Mouse (Mus musculus): ENCODE data around the gene Eif4g3.
"Not testable (repeated sequence)": the region's sequence is repeated elsewhere in the genome, so short reads cannot be mapped to it uniquely, and the experiment has no call there.

Eif4g3 gene

DNA sequence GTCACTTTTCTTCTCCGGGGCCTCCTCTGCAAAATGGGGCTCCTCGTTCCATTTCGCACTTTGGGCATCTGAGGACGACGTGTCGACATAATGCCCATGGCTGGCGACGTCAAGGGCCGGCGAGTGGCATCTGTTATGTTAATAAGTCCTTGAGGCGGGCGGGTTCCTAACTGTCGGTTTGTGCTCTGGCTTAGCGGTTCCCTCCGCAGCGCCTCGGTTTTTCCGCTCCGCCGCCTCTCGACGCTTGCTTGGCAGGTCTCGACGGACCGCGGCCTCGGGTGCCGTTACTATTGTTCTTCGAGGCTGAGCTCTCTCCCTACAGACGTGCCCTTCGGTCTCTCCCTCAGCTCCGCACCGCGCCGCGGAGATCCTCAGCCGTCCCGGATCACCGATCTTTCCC, at the start of gene Eif4g3:
TSS of gene Eif4g3 (plus strand) at position 133 of the 400 bp plus-strand sequence.
- no peak for DNase-seq (ENCODE audit: low read depth, low spot score)

DNA sequence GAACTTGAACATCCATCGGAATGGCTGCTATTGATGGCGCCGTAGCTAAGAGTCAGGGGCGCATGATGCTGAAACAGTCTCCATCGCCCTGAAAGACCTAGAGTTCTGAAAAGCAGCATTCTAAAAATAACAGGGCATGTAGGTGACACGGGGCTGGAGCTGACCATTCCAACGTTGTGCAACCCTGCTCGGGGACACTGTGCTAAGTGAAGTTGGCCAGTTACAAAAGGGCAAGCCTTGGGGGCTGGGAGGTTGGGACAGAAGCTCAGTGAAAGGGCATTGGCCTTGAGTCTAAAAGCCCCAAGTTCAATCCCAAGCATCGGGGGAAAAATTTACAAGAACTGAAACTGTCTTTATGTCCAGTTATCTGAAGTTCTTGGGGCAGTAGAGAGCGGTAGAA, 49.3 kb upstream of the Eif4g3 start:
- DNase-seq (ENCODE audit: low read depth, low spot score) = no peak

DNA sequence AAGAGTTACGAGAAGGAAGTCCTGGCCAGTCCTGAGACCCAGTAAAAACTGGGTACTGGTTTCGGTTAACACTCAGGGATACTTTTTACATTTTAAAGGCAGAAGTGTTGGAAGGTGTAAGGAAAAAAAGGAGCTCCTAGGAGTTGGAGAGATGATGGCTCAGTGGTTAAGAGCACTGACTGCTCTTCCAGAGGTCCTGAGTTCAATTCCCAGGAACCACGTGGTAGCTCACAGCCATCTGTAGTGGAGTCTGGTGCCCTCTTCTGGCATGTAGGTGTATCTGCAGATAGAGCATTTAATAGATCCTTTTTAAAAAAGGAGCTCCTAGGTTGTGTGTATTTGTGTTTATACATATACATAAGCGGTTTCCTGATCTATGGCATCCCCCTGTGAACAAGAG, 47.4 kb upstream of the Eif4g3 start:
- no peak for DNase-seq (ENCODE audit: low read depth, low spot score)

DNA sequence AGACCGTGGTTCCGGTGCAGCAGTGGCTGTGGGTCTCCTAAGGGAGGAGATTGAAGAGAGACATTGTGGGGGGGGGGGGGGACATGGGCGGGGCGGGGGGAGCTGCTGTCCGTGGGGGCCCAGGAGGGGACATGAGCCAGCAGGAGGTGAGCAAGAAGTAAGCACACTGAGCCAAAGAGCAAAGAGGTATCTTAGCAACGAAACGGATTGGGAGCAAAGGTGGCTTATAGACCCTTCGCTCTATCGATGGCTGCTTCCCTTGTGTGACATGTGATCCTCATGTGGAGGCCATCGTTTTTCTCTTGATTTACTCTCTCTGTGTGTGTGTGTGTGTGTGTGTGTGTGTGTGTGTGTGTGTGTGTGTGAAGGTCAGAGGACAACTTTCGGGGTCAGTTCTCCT, 46.4 kb upstream of the Eif4g3 start:
- DNase-seq (ENCODE audit: low read depth, low spot score) = no peak

DNA sequence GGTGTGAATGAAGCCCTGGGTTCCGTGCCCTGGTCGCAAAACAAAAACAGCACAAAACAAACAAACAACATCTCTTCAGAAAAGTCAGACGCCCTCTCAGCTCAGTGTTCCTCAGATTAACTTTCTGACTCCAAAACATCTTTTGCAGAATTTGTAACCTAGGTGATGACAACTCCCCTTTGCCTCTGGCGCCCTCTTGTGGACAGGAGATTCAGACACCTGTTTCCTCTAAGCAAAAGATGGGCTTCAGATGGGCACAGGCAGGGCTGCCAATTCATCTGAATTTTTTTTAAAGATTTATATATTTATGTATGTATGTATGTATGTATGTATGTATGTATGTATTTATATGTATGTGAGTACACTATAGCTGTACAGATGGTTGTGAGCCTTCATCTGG, 40.0 kb upstream of the Eif4g3 start:
- no peak for DNase-seq (ENCODE audit: low read depth, low spot score)

DNA sequence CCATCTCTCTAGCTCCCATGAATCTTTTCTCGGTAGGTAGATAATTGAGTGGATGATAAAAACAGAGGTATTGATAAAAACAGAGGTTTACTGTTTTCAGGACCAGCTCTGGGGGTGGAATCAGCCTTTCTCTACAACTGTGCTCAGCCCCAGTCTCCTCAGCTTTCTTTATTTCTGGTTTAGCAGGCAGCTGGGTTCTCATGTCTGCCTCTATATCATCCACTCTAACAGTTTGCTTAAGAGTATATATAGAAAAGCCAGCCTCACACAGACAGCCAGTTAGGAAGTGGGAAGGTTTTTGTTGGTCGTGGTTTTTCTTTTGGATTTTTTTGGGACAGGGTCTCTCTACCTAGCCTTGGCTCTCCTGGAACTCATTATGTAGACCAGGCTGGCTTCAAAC, 38.6 kb upstream of the Eif4g3 start:
- DNase-seq (ENCODE audit: low read depth, low spot score) = no peak

DNA sequence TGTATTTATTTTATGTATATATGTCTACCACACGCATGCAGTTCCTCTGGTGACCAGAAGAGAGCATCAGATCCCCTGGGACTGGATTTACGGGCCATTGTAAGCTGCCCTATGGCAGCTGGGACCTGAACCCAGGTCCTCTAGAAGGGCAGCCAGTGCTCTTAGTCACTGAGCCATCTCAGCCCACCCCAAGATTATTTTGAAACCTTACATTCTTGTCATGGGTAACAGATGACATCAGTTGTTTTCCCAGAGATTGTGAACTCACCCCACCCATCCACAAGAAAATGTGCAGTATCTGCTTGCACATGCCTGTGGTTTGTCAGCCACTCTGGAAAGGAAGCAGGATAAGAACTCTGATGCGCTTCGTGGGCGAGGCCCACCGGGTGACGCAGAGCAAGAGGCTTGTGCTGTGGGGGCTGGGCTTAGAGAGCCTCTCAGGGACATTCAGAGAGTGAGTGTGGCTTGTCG, 37.9 kb upstream of the Eif4g3 start:
- DNase-seq (ENCODE audit: low read depth, low spot score) = no peak

DNA sequence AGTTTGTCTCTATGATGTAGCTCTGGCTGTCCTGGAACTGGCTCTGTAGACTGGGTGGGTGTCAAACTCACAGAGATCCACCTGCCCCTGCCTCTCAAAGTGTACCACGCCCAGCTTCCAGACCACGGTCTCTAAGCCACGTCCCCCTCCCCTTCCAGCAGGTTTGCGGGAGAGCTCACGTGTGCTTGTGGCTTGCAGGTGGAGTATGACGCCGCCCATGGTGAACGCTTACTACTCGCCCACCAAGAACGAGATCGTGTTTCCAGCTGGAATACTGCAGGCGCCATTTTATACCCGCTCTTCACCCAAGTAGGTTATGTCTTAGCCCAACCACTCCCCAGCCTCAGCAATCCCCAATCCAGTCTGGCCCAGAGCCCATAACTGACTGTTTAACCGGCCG, 36.6 kb upstream of the Eif4g3 start:
- DNase-seq (ENCODE audit: low read depth, low spot score) = no peak

DNA sequence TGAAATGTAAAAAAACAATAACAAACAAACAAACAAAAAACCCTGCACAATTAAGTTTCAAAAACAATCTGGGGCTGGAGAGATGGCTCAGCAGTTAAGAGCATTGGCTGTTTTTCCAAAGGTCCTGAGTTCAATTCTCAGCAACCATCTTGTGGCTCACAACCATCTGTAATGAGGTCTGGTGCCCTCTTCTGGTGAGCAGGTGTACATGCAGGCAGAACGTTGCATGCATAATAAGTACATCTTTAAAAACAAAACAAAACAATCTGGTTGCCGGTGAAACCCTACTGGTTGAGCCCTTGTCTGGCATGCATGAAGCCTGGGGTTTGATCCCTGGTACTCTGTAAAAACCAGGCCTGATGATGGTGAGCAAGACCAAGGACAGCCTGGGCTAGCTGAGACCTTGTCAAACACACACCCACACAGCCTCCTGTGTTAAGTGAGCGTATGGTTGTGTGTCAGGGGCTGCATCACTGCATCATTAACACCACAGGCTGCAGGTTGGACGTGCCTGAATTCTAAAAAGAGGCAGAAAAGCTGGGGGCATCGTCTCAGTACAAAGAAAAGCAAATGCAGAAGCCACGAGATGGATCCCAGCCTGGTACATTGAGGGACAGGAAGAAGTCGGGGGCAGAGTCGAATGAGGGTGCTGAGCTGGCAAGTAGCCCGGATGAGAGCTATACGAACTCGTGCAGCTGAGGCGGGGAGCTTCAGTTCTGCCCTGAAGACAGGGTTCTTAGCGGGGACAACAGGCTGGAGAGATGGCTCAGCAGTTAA, 32.7 kb upstream of the Eif4g3 start:
- DNase-seq (ENCODE audit: low read depth, low spot score) = no peak

DNA sequence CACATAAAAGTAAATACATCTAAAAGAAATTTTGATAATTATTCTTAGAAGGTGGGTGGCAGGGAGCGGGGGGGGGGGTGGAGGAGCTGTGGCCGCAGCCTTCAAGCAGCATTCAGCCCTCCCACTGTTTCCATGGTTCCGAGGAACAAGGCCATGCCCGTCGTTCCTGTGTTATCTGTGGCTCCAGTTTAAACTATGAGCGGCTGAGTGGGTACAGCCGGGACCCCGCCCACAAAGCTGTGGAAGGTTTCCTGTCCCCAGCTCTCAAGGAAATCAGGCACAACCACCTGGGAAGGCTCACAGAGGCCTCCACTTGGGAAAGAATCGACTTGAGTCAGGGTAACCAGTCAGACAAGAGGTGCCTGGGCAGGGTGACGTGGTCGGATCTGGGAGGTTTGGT, 32.1 kb upstream of the Eif4g3 start:
- no peak for DNase-seq (ENCODE audit: low read depth, low spot score)

DNA sequence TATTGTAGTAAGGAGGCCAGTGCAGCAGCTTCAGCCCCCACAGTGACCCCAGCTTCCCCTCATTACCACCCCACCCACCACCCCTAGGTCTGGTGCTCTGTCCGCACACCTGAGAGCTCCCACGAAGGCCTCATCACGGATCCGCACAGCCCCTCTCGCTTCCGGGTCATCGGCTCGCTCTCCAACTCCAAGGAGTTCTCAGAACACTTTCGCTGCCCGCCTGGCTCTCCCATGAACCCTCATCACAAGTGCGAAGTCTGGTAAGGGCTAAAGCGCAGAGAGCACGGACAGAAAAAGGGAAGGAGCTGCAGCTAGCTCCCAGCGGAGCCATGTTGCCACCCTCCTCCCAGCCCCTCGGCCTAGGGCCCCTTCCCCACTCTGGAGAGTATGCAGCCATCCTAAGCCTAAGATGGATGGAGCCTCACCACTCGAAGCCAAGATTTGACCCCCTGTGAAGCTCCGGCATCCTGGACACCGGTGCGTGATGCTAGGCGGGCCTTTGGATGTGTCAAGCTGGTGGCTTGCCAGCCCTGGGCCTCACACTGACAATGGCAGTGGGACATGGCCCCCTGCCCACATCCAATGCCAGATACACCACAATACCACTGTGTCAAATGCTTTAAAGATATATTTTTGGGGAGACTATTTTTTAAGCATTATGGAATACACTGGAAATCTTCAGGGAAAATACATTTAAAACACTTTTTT, 30.0 kb upstream of the Eif4g3 start:
- no peak for DNase-seq (ENCODE audit: low read depth, low spot score)

DNA sequence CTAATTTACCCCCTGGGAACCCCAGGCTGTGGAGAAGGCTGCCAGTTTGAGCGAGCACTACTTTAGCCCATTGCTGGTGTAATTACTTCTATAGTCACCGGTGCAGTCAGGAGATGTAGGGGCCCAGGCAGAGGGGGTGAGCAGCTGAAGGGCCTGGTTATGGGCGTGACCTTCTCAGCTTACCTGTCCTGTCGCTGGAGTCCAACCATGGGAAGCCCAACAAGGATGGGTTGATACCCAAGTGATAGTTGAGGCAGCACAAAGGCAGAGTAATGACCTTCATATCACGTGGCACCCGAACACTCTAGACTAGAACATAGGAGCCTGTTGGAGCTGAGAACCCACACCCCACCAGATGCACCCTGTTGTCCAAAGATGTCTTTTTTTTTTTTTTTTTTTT, 29.4 kb upstream of the Eif4g3 start:
- DNase-seq (ENCODE audit: low read depth, low spot score) = no peak

DNA sequence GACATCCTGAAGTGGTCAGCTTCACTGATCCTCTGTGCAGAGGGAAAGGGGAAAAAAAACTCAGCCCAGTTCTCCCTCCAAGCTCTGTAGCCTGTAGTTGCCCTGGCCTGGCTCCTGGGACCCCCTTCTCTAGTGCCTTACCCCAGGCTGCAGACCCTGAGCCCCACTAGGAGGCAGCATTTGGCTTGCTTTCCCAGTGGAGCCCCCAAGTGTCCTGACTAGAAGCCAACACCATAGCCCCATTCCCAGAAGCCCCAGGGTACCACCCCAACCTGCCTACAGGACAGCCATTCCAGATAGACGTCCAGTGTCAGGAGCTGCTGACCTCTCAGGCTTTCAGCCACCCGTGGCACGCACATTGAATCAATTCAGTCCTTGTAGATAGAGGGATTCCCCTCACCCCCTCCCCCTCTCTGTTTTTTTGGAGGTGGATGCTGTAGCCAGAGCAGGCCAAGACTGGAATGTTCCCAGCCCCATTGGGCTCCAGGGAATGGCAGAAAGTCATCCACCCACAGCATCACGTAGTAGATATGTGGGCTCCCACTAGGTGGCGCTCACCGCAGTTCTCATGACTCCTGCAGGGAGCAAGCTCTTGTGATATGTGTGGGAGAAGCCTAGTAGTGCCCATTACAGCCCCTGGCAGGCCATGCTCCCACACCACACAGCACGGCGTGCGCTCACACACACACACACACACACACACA, 28.8 kb upstream of the Eif4g3 start:
- DNase-seq (ENCODE audit: low read depth, low spot score) = peak; percentile 40

DNA sequence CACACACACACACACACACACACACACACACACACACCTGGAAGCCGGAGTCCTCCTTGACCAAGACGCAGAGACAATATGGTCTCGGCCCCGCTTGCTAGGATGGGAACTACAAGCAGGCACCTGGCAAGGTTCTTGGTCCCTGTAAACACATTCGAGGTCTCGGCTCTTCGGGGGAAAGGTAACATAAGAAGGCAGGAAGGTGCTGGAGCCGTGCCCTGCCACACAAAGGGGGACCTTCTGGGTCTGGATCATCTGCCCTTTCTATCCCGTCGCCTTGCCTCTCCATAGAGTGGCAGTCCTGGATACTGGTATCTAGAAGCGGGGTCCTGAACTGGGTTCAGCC, 28.3 kb upstream of the Eif4g3 start:
- no peak for DNase-seq (ENCODE audit: low read depth, low spot score)

DNA sequence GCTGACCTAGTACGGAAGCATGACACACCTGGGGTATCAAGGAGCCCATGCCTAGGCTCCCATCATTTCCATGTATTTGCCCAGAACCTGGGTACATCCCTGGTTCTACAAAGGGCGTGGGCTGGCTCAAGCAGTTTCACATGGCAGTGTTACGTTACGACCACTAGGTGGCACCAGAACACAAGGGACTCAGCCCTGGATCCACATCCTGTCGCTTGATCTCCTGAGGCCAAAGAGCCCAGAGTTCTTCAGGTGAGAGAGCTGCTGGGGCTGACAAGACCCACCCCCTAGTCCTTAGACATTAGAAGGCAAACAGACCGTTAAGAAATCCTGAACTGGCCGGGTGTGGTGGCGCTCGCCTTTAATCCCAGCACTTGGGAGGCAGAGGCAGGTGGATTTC, 24.6 kb upstream of the Eif4g3 start:
- DNase-seq (ENCODE audit: low read depth, low spot score) = peak; percentile 61

DNA sequence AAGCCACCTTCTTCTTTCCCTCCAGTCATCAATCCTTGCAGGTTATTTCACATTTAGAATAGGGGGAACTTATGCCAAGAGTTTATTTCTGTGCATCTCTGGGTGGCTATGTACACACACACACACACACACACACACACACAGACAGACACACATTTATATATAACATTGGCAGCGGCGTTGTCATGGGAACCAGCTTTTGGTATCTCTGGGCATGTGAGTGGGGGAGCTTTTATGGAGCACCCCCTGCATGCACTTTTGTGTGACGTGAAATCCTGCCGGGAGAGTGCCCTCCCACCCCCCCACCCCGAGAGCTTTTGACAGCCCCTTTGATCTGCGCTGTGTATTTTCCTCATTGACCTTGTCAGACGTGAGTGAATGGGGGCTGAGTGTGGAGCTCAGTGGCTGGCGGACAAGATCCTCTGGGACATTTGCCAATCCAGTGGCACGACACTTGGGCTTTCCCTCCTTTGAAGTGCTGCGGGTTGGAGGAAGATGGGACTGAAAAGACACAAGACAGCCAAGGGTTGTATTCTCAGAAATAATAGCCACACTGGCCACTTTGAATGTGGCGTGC, 22.1 kb upstream of the Eif4g3 start:
- DNase-seq (ENCODE audit: low read depth, low spot score) = not testable (repeated sequence)

DNA sequence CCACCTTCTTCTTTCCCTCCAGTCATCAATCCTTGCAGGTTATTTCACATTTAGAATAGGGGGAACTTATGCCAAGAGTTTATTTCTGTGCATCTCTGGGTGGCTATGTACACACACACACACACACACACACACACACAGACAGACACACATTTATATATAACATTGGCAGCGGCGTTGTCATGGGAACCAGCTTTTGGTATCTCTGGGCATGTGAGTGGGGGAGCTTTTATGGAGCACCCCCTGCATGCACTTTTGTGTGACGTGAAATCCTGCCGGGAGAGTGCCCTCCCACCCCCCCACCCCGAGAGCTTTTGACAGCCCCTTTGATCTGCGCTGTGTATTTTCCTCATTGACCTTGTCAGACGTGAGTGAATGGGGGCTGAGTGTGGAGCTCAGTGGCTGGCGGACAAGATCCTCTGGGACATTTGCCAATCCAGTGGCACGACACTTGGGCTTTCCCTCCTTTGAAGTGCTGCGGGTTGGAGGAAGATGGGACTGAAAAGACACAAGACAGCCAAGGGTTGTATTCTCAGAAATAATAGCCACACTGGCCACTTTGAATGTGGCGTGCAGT, 17.9 kb upstream of the Eif4g3 start:
- DNase-seq (ENCODE audit: low read depth, low spot score) = not testable (repeated sequence)

DNA sequence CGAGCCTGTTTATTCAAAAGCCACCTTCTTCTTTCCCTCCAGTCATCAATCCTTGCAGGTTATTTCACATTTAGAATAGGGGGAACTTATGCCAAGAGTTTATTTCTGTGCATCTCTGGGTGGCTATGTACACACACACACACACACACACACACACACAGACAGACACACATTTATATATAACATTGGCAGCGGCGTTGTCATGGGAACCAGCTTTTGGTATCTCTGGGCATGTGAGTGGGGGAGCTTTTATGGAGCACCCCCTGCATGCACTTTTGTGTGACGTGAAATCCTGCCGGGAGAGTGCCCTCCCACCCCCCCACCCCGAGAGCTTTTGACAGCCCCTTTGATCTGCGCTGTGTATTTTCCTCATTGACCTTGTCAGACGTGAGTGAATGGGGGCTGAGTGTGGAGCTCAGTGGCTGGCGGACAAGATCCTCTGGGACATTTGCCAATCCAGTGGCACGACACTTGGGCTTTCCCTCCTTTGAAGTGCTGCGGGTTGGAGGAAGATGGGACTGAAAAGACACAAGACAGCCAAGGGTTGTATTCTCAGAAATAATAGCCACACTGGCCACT, 13.7 kb upstream of the Eif4g3 start:
- not testable (repeated sequence) for DNase-seq (ENCODE audit: low read depth, low spot score)

DNA sequence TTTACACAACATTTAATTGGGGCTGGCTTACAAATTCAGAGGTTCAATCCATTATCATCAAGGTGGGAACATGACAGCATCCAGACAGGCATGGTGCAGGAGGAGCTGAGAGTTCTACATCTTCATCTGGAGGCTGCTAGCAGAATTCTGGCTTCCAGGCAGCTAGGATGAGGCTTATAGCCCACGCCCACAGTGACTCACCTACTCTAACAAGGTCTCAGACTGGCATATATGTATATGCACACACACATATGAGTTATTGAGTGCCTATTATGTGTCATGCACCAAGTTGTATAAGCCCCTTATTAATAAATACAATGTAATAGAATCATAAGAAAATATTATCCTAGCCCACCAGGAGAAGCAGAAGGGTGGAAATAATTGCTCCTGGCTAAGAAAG, 10.0 kb upstream of the Eif4g3 start:
- DNase-seq (ENCODE audit: low read depth, low spot score) = no peak

DNA sequence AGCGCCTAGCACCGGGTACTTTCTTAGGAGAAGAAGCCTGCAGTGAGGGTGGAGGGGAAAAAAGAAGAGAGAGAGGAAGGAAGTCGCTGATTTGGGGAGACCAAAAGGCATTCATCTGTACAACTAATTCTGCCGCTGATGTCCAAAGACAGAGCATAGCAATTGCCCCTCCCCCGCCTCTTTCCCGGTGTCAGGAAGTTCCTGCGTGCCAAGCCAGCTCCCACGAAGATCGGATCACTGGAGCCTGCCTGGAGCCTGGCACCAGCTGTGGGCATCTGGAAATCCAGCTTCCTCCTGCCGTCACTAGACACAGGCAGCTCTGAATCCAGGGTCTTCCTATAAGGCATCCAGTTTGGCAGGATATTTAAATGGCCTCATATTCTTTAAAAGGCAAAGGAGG, 8.6 kb upstream of the Eif4g3 start:
- DNase-seq (ENCODE audit: low read depth, low spot score) = no peak

DNA sequence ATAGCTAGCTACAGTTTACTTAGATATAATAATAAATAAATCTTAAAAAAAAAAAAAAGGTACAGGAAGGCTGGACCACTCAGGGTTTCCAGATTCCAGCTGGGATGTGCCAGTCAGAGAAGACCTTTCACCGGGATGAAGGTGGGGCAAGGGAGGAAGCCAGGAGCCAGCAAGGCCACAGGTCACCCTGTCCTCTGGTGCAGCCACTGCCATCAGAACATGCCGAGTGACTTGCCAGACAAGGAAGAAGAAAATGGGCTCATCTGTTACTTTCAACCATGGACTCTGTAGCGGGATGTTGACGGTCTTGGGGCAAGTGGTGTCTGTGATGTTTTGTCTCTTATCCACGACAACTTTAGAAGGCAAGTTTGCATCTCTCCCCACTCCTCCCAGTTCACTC, 8.1 kb upstream of the Eif4g3 start:
- DNase-seq (ENCODE audit: low read depth, low spot score) = no peak

DNA sequence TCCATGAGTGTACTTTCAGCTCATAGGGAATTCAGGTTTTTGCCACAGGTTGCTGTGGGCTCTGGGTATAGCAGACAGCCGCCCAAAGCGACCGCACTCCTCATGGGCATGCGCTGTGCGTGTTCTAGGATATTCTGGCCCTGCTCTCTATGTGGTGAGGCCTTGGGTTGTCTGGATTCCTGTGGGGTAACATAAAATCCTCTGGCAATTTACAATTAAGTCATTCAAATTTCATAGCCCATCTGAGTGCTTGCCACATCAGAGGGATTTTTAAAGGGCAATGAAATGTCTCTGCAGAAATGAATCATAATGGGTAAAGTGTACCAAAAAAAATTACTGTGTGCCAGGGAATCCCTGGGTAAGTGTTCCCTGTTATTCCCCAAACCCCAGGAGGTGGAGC, 3.4 kb upstream of the Eif4g3 start:
- DNase-seq (ENCODE audit: low read depth, low spot score) = no peak
